Mouse (Mus musculus): Measurements from ENCODE around the gene Pnck.

Pnck gene

GRCm38 (mm10) chrX:73639901-73640469 lies 19.9 kb downstream of the Pnck start:
- DNase-seq (ENCODE audit: low read depth, low spot score): no peak

- peak; percentile 57 for DNase-seq (ENCODE audit: low read depth, low spot score)
Measured at GRCm38 (mm10) chrX:73639255-73639675, 20.7 kb downstream of the Pnck start, which contains the start of gene Dusp9. Gene Dusp9, plus strand, starts transcription at chrX:73639419.

GRCm38 (mm10) chrX:73637415-73637814 lies 22.5 kb downstream of the Pnck start:
- DNase-seq (ENCODE audit: low read depth, low spot score): no peak

- no peak for DNase-seq (ENCODE audit: low read depth, low spot score)
Measured at GRCm38 (mm10) chrX:73635425-73635824, 24.5 kb downstream of the Pnck start.

- DNase-seq (ENCODE audit: low read depth, low spot score): no peak
Measured at GRCm38 (mm10) chrX:73626981-73627380, 32.9 kb downstream of the Pnck start.

- DNase-seq (ENCODE audit: low read depth, low spot score): no peak
Measured at GRCm38 (mm10) chrX:73619890-73620289, 40.0 kb downstream of the Pnck start.

GRCm38 (mm10) chrX:73619401-73619800 lies 40.5 kb downstream of the Pnck start:
- DNase-seq (ENCODE audit: low read depth, low spot score): no peak

- DNase-seq (ENCODE audit: low read depth, low spot score): no peak
Measured at GRCm38 (mm10) chrX:73615876-73616275, 44.0 kb downstream of the Pnck start.

GRCm38 (mm10) chrX:73613665-73614064 lies 46.3 kb downstream of the Pnck start:
- DNase-seq (ENCODE audit: low read depth, low spot score): no peak
